Mouse (Mus musculus) splenic B cell, adult 2 months (primary cell): ENCODE data around the gene Gm20458.

Source experiments
- DNase-seq: peaks from one replicate; pipeline ENCODE4 v3.0.0-alpha.2; 2011; ENCODE audit warnings: low read depth, low spot score
- H3K27me3 ChIP-seq: 2 replicates; pipeline ENCODE4 v1.6.1; 2012; ENCODE audit warnings: mild to moderate bottlenecking, low read length, moderate library complexity, mixed read lengths; ENCODE audit not compliant: control insufficient read depth, poor library complexity, insufficient read depth, severe bottlenecking
- H3K36me3 ChIP-seq: 2 replicates; pipeline ENCODE4 v1.6.1; 2012; ENCODE audit warnings: mild to moderate bottlenecking, low read length, moderate library complexity, mixed read lengths; ENCODE audit not compliant: control insufficient read depth, poor library complexity, insufficient read depth, severe bottlenecking

The Gm20458 gene

DNA sequence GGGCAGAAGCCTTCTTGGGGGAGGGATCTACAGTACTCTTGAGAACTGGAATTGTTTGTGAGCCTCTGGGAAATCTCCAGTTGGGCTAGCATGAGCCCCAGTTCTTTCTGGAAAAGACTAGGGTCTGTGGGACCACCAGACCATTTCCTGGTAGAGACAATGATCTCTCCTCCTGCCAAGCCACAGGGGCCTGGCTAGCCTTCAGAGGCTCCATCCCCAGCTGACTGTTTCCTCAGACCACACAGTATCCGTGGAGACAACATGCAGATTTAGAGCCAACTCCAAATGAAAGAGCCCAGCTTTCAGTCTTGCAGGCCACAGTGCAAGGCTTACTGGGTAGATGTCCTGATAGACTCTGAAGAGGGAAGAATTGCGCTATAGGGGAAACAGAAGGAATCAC, 33.4 kb downstream of the Gm20458 start:
- no peak for DNase-seq

DNA sequence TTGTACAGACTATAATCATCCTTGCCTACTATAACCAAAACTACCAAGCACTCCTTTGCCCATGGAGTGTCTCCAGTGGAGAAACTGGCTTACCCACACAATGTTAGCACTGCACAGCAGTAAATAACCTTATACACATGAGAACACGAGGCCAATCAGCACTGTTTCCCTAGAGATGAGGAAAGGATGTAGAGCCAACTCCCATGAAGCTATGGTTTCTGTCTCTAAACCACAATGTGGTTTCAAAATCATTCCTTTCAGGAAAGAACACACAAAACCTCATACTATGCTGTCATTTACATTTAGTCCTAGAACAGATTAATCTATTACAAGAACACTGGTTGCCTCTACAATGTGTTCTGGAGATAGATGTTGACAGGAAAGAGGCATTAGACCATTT, 35.6 kb downstream of the Gm20458 start:
- DNase-seq = no peak
- no peaks in the 10 kb centered on the region for H3K27me3 ChIP-seq
- H3K36me3 ChIP-seq = peaks cover under 1% of the 10 kb centered on the region; the same call in 1 of the 2 replicates

More for the DNA sequence above, 33.4 kb downstream of the Gm20458 start:
- Histone ChIP-seq H3K27me3 (no peaks in the 10 kb centered on the region), H3K36me3 (no peaks in the 10 kb centered on the region)

DNA sequence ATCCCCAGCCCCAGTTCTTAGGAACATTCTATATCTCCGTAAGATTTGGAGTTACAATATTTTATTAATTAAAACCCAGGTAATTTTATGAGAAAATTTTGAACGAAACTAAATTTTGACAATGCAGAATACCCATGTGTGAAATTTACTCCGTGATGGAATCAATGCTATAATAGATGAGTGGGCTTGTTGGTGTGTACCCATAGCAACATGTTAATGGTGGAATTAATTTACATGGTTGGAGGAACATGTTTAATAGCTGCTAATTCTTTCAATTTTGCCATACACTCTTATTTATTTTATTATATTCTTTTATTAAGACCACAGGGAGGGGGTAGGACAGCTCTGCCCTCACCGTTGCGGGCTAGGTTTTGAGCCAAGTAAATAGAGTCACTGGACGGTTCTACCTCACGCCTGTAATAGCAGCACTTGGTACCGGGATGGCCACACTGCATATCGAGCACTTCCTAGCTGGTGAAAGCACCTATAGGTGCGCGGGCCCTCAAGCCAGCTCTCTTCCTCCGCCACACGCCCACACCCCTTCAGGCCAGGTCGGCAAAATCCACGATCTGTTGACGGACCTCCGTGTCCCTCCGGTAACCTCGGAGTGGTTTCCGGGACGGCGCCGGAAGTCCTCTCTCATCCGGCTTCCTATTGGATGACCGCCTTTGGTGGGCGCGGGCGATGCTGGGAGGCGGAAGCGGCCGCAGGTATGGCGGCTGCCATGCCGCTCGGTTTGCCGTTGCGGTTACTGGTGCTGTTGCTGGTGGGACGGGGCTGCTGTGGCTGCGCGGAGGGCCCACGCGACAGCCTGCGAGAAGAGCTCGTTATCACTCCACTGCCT, 36.3 kb downstream of the Gm20458 start, which contains the start of gene Pigt:
Gene Pigt (plus strand): TSS at position 674 of the 844 bp plus-strand sequence.
- DNase-seq = peak; percentile 84
- H3K27me3 ChIP-seq = no peaks in the 10 kb centered on the region
- H3K36me3 ChIP-seq = peaks cover 2% of the 10 kb centered on the region

DNA sequence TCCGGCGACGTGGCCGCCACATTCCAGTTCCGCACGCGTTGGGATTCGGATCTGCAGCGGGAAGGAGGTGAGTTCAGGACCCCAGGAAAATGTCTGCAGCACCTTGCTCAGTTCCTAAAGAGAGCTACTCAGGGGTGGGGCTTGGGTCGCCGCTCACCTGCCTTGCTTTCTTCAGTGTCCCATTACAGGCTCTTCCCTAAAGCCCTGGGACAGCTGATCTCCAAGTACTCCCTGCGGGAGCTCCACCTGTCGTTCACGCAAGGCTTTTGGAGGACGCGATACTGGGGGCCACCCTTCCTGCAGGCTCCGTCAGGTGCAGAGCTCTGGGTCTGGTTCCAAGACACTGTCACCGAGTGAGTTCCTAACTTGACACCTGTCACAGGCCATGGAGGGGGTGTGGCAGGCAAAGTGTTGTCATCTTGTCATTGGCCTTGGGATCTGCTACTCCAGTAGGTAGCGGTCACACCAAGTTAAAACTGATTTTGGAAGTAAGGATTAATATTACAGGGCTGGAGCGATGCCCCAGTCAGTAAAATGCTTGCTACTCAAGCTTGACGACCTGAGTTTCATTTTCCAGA, 37.0 kb downstream of the Gm20458 start:
- H3K27me3 ChIP-seq = no peaks in the 10 kb centered on the region
- peak; percentile 3 for DNase-seq
- H3K36me3 ChIP-seq = peaks cover 7% of the 10 kb centered on the region

DNA sequence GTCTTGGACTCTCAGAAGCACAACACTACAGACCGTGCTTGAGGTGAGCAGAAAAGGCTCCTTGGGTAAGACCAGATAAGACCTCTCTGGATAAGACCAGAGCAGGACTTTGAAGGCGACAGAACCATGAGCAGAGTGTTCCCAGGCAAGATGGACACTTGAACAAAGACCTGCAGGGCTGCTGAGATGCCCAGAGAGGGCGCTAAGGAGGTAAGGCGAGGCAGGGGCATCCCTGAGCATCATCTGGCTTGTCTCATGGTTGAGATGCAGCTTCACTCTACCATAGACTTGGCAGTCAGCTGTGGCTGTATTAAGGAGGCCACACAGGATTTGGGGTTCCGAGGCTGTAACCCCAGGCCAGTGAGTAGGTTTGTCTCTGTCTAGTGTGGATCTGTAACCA, 38.5 kb downstream of the Gm20458 start:
- no peak for DNase-seq
- Histone ChIP-seq H3K36me3 (peaks cover 11% of the 10 kb centered on the region), H3K27me3 (no peaks in the 10 kb centered on the region)

DNA sequence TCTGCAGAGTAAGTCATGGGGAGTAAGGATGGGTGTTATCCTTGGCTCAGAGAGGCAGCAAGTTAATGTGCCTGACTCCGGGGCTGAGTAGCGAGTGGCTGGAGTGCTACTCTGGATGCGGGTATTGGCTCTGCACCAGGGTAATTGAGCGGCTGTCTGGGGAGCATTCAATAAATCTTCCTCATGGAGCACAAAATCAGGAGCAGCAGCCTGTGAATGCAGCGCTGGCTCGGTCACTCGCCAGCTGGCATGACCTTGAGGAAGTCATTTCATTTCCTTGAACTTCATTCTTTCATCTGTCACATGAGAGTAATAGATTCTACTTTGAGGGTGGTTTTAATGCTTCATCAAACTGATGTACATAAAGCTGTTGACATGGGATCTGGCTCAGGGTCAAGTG, 39.7 kb downstream of the Gm20458 start:
- no peak for DNase-seq
- peaks cover 11% of the 10 kb centered on the region for H3K36me3 ChIP-seq

DNA sequence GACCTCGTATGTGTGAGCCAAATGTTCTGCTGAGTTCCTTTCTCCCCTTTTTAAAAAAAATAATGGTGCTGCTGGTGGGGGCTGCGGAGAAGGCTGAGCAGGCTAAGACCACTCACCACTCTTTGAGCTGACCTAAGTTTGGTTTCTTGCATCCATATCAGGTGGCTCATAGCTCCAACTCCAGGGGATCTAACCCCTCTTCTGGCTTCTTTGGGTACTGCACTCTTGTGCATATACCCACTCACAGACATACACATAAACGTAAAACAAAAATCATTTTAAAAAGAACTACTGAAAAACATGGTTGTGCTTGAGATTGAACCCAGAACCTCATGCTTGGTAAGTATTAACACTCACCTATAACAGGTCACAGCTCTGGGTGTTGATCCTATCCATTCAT, 44.2 kb downstream of the Gm20458 start:
- H3K36me3 ChIP-seq = peaks cover 11% of the 10 kb centered on the region
- H3K27me3 ChIP-seq = no peaks in the 10 kb centered on the region
- no peak for DNase-seq

More for the DNA sequence above, 39.7 kb downstream of the Gm20458 start:
- H3K27me3 ChIP-seq = no peaks in the 10 kb centered on the region

DNA sequence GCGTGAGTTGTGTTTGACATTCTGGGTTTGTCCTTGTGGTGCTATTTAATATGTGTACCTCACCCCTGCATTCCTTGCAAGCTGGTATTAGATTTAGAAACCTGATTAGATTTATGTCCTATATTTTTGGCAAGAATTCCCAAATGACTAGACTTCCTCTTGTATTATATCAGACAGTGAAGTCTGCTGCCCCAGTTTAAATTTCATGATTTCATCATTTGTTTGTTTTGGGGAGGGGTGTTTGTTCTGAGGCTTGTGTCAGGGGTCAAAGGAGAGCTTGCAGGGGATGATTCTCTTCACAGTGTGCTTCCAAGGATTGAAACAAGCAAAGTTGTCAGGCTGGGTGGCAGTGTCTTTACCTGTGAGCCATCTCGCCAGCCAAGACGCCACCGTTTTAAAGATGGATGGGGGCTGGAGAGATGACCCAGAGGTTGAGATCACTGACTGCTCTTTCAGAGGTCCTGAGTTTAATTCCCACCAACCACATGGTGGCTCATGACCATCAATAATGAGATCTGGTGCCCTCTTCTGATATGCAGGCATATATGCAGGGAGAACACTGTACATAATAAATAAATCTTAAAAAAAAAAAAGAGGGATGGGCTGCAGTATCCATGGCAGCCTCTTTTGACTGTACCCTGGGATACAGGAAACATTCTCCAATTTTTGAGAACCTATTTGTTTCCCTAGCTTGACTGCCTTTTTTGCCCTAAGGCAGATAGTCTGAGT, 45.0 kb downstream of the Gm20458 start:
- DNase-seq = no peak
- peaks cover 11% of the 10 kb centered on the region for H3K36me3 ChIP-seq
- H3K27me3 ChIP-seq = no peaks in the 10 kb centered on the region

DNA sequence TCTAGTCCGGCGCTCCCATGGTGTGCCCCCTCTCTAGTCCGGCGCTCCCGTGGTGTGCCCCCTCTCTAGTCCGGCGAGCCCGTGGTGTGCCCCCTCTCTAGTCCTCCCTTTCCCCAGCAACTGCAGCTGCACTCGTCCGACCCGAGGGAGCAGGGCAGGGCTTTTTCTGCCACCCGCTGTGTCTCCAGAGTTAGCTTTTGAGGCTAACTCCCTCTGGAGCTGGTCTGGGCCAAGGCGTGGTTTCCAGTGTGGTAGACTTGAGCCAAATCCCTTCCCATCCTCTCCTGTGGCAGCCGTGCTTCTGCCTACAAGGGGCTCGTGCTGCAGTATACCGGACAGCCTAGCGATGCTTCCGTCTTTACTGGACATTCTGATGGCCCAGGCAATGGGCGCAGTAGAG, 47.0 kb downstream of the Gm20458 start:
- H3K27me3 ChIP-seq = no peaks in the 10 kb centered on the region
- no peak for DNase-seq
- peaks cover 4% of the 10 kb centered on the region for H3K36me3 ChIP-seq

DNA sequence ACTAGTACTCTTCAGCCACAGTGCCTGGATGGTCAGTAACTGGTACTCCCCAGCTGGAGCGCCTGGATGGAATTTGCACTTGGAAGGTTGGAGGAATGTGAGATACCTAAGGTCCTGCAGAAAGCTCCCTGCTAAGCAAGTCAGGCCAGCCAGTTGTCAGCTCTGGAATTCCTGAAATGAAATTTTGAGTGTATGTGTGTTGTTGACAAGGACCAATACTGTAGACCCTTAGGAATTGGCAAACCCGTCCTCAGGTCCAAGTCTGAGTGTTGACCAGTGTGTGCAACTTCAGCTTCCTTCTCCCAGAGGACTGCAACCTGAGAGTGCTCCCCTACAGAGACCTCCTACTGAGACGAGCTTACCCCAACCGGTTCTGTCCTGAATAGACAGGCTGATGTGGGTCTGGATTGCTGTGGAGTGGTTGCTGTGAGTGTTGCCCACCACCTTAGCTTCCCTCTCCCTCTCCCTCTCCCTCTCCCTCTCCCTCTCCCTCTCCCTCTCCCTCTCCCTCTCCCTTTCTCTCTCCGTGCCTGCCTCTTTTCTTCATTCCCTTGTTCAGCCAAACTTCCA, 49.9 kb downstream of the Gm20458 start:
- no peak for DNase-seq

DNA sequence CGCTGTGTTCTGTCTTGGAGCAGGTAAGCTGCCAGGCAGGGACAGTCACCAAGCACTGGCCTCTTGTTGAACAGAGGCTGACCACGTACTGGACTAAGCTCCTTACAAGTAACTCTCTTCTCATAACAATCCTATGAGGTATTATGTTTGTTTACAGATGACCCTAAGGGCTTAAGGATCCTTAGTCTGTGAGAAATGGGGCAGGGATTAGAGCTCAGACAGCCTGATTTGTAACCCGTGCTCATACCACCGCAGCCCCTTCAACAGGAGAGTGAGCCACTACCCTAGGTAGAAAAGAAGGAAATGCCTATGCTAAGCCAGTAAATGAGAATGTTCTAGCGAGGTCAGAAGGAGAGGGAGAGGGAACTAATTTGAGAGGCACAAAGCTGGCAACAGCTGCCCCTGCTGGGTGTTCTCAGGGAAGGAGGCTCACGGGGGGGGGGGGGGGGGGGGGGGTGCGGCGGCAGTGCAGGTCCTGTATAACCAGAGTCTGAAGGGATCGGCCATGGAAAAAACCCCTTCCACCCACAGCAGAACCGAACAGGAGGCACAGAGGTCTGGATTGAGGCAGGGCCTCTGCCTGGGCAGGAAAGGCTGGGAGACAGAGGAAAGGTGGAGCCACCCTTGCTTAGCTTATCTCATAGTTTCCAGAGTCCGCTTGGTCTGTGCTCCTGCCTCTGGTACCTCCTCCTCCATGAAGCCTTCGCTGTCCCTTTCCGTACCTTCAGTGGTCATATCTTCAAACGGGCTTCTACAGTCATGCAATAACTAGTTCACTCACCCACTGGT, 51.5 kb downstream of the Gm20458 start:
- no peak for DNase-seq
- no peaks in the 10 kb centered on the region; the same call in 1 of the 2 replicates for H3K27me3 ChIP-seq
- no peaks in the 10 kb centered on the region for H3K36me3 ChIP-seq

More for the DNA sequence above, 49.9 kb downstream of the Gm20458 start:
- H3K27me3 ChIP-seq = no peaks in the 10 kb centered on the region; the same call in 1 of the 2 replicates
- H3K36me3 ChIP-seq = no peaks in the 10 kb centered on the region; the same call in 1 of the 2 replicates

DNA sequence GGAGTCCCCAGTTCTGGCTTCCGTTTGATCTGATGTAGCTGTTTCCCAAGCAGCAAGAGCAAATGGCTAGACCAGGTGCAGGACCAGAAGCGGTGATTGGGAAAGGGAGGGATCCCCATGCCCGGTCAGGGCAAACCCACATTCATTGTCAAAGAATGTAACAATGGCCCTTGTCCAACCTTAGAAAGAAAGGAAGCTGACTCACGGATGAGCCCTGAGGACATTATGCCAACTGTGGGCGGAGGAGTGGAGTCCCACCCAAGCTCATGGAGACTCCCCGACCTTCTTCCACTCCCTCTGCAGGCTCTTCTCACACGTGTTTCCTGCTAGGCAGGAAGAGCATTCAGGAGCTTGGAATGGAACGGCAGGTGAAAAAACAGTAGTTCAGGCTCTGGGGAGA, 52.6 kb downstream of the Gm20458 start:
- no peaks in the 10 kb centered on the region; the same call in 1 of the 2 replicates for H3K27me3 ChIP-seq
- no peak for DNase-seq
- no peaks in the 10 kb centered on the region for H3K36me3 ChIP-seq

DNA sequence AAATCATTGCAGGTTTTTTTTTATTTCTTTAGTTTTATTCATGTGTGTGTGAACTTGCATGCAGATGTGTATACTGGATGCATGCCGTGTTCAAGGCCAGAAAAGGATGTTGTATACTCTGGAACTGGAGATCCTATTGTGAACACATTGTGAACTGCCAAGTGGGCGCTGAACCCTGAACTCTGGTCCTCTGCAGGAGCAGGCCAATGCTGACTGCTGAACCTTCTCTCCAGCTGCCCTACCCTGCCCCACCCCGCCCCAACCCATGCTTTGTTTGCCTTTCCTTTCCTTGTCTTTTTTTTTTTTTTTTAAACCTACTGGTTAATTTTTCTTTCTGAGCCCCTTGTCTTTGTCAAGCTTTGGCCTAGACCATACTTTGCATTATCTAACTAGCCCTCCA, 54.1 kb downstream of the Gm20458 start:
- Histone ChIP-seq H3K36me3 (no peaks in the 10 kb centered on the region), H3K27me3 (no peaks in the 10 kb centered on the region; the same call in 1 of the 2 replicates)
- DNase-seq = no peak

DNA sequence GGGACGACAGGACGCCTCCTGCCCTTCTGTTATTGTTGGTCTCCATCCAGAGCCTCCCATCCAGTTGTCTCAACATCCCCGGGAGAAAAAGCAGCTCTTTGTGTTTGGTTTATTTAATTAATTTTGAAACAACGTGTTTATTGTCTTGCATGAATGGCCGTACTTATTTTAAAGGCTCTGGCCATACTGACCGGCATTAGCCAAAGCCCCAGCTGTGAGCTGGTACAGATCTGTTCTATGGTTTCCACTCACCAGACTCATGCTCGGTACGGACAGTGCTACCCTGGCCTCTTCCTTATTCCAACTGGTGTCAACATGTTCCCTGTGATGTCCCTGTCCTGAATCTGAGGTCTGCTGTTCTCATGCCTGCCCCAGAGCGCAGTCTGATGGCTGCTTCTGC, 55.1 kb downstream of the Gm20458 start:
- no peak for DNase-seq
- no peaks in the 10 kb centered on the region; the same call in 1 of the 2 replicates for H3K27me3 ChIP-seq
- no peaks in the 10 kb centered on the region for H3K36me3 ChIP-seq
